Mouse (Mus musculus) cerebellum, adult 18-20 months (tissue): Measurements from ENCODE around the gene Adarb1.

ENCODE experiments used
- DNase-seq, 2 experiments: peaks; one replicate each; pipeline ENCODE4 v3.0.0; 2021

The Adarb1 gene

GRCm38 (mm10) chr10:77434457-77435151 lies 16.5 kb upstream of the Adarb1 start:
- DNase-seq = peak; percentile 60 to 70

DNA sequence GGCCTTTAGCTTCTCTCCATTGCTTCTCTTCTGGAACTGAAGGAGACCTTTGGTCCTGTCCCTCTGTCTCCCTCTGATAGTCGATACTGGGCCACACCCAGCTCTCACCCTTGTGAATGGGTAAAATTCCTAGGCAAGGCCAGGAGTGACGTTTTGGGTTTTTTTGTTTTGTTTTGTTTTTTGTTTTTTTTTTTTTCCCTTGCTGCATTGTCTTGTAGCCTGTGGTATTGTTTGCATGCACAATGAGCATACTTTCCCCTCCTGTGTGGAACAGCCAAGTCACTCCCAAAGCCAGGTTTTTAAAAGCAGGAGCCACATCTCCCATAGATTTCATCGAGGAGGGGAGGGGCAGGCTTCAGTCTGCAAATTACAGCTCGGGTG lies 16.0 kb upstream of the Adarb1 start:
- no peak for DNase-seq

GRCm38 (mm10) chr10:77430771-77431170 lies 12.7 kb upstream of the Adarb1 start:
- no peak for DNase-seq

- peak; percentile 62 to 68 for DNase-seq
Measured at GRCm38 (mm10) chr10:77429921-77430320, 11.9 kb upstream of the Adarb1 start.

DNA sequence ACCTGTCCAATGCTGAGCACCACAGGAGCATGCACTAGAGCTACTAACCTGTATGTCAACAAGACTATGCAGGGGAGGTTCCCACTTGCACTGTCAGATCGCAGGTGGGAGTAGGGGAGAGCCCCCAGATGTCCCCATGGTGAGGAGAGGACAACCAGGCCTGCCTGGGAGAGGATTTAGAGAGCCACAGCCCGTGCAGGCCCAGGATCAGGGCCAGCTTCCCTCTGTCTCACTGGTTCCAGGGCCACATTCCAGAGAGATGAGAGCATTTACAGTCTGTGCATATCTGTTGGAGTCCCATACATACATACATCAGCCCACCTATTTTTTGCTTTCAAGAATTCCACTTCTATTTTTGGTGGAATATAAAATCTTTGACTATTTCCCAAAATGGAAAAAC lies 9.5 kb upstream of the Adarb1 start:
- peak; percentile 46 to 49 for DNase-seq

DNA sequence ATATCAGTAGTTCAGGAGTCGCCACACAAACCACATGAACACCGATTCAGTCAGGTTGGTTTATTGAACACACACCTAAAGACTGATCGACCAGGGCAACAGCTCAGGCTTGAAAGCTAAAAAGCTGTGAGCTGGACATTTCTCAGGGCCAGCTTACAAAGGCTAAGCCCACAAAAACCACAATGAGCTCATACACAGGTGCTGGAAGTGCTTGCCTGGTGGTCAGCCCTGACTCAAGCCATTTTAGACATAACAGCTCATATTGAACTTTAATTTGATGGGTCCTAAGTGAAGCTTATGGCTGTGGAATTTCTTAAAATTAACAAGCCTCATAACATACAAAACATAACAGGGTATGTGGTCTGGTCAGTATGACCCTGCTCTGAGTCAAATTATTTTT lies 2.1 kb upstream of the Adarb1 start:
- DNase-seq = no peak

DNA sequence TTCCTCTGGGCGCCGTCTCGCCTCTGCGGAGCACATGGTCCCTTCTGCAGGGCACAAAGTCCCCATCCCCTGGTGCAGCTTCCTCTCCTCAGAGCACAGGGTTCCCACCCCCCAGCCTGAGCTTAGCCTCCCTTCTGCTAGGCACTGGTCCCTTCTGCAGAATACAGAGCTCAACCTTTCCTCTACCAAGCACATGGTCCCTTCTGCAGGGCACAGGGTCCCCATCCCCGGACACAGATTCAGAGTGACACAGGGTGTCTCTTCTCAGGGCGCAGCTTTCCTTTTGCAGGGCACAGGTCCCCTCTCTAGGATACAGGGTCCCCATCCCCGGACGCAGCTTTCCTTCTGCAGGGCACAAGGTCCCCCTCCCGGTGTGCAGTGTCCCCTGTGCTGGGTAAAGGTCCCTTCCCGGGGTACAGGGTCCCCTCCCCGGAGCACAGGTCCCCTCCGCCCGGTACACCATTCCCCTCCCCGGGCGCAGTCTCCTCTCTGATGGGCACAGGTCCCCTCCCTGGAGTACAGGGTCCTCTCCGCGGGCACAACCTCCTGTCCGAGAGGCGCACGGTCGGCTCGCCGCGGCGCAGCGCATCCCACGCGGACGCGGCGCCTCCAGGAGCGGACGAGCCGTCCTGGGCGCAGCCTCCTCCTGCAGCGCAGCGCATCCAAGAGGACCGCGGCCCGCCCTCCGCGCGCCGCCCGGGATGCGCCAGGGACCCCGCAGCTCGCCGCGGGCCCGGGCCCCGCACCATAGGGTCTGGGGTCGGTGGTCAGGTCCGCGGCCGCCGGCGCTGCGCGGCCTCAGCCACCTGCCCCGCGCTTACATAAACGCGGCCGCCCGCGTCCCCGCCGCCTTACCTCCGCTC lies 599 bp downstream of the Adarb1 start:
- peak; percentile 47 to 74 for DNase-seq

GRCm38 (mm10) chr10:77416666-77417239 lies 1.3 kb downstream of the Adarb1 start:
- DNase-seq = peak; percentile 44 to 55

DNA sequence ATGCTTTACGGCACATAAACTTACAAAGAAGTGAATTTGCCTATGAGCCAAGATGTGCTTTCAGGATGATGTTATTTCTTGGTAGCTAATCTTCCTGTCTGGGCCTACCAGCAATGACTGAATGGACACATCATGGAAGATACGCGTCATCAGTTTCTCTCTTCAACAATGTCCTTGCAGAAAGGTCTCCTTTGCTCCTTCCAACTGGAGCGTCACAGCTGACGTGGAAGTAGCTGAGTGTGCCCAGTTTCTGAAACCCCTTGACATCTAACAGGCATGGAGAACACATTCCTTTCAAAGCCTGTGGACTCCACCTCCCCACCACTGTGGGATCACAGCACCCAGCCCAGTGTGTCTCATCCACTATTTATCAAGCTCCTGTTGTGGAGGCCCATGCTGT lies 2.2 kb downstream of the Adarb1 start:
- peak in 1 of 2 experiments; percentile 35 for DNase-seq

GRCm38 (mm10) chr10:77413791-77414190 lies 4.3 kb downstream of the Adarb1 start:
- DNase-seq = peak; percentile 45 to 62

DNA sequence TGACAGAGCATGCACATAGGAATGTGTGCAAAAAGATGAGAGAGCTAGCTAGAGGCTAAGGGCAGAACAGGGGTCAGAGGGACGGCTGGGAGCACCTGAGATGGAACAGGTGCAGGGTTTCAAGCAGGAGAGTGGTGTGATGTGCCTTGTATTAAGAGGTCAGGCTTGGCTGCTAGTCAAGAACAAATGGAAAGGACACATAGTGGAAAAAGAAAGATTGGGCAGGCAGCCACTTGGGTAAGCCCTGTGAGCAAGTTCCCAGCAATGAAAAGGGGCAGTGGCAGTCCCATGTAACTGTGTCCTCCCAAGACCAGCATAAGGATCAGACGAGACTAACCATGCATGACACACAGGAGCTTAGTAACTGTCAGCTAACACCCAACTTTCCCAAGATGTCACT lies 8.9 kb downstream of the Adarb1 start:
- peak; percentile 45 to 49 for DNase-seq

DNA sequence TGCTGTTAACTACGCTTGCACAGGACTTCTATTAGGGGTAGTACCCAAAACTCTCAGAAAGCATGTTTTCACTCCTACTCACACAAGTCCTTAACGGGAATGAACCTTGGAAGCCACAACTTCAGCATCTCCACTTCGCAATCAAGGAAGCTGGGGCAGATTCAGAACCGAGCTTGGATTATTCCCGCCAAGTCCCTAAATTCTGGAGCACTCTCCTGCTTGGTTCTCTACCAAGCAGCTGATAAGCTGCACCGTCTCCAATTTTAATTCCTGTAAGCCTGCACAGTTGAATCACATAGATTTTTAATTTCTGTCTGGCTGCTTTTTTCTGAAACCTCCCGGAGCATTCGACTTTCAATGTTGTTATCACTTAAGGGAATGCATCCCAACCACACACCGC lies 9.8 kb downstream of the Adarb1 start:
- no peak for DNase-seq

DNA sequence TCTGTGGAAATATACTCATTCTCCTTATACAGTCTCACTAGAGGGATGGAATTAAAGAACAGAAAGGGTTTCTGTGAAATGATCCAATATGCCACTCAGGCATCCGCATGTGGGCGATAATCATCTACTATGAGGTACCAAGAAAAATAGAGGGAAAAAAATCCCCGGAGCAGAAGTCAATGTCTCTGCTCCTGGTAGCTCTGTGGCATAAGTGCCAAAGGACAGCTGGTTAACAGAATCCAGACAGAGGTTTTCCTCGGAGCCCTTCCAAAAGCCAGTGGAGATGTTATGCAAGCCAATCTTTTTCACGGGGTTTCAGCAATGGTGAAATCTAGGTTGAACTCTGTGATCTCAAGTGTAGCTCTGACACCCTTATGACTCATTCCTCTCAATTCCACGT lies 11.6 kb downstream of the Adarb1 start:
- no peak for DNase-seq

DNA sequence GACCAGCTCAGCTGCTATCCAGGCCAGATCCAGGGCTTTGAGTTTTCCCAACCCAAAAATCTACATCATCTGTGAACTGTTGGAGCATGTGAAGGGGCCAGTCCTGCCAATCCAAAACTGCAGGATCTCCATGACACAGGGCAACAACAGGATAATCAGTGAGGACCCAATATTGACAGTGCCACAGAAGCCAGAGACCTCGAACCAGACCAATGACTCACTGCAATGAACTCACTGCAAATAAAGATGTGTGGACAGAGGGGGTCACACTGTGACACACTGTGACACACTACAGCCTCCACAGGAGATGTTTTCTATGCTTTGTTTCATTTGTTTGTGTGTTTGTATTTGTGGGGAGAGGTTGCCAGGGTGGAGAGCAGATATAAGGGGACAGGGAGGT lies 15.6 kb downstream of the Adarb1 start:
- peak in 1 of 2 experiments; percentile 11 for DNase-seq

DNA sequence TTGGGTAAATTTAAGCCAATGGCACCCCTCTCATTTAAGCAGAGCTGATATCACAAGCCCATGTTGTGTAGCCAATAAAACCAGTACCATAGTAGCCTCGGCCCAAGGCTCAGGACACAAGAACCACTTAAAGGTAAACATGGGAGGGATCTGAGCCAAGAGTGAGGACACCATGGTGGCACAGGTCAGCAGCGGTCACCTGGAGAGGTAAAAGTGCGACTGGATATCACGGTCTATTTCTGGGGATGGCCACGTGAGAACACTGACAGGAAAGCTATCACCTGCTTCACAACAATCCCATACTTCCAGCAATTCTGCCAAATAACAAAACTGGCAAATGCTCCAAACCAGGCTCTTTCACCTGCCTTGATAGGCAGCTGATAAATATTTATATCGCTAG lies 17.0 kb downstream of the Adarb1 start:
- DNase-seq = no peak

- peak; percentile 45 to 60 for DNase-seq
Measured at GRCm38 (mm10) chr10:77399938-77400337, 18.1 kb downstream of the Adarb1 start.

DNA sequence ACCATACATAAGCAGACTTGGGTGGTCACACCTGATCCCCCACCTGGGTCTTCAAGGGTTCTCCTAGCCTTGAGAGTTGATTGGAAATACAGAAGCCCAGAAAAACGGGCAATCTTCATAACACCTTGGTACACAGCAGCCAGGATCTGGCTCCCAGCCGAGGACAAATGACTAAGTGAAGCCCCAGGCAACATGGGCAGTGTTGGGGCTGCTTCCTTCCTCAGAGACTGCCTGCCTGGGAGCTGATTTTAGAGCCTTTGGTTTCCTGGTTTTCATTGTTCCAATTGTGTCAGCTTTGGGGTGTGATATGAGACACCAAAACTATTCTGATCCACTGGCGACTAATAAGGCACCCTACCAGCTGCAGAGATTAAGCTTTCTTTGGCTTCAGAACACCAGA lies 20.0 kb downstream of the Adarb1 start:
- peak; percentile 72 to 74 for DNase-seq

- DNase-seq = peak; percentile 53 to 58
Measured at GRCm38 (mm10) chr10:77397056-77397642, 20.9 kb downstream of the Adarb1 start.

DNA sequence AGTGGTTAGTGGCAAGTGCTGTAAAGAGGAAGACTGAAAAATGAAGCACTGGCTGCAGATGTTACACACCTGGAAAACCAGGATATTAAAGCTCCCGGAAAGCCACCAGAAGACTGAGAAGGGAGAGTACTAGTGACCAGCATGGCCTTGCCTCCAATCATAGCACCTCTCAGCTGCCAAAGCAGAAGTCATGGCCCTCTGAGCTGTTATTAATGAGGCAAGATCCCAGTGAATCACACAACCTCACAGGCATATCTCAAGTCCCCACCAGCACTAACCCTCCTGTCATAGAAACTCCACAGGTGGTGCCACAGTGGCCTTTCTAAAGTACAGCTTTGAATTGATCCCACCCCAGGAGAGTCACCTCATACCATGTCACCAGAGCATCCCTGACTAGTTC lies 22.1 kb downstream of the Adarb1 start:
- no peak for DNase-seq

- DNase-seq = no peak
Measured at GRCm38 (mm10) chr10:77391072-77391471, 27.0 kb downstream of the Adarb1 start.

GRCm38 (mm10) chr10:77387558-77387957 lies 30.5 kb downstream of the Adarb1 start:
- no peak for DNase-seq

- peak; percentile 70 to 84 for DNase-seq
Measured at GRCm38 (mm10) chr10:77385731-77386130, 32.3 kb downstream of the Adarb1 start.

DNA sequence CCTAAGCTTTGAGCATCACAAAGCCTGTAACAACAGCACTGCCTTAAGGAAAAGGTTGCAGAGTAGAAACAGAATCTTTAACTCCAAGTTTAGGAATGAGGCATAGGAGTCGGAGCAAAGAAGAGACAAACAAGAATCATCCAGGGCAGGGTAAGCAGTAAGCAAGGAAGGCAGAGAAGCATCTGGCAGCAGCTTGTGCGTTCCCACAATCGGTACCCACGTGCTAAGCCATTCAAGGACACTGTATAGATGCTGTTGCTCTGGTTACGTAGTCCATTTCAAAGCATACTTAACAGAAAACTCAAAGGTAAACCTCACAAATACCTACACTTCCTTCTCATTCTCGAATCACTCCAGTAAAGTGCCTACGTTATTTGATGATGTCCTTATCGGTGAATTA lies 35.0 kb downstream of the Adarb1 start:
- no peak for DNase-seq

GRCm38 (mm10) chr10:77381191-77381590 lies 36.9 kb downstream of the Adarb1 start:
- no peak for DNase-seq
